Mouse (Mus musculus) hindbrain, embryonic 14.5 days (tissue): Measurements from ENCODE around the gene Aco2. TPM values are rescaled to one million over a fixed set of nuclear protein-coding genes. Genes with fewer than 3 reads are reported as not detected.

ENCODE experiments used
- ATAC-seq: fragments of 200-750 bp; cut with Nextera tagmentation; 2 replicates; pipeline ENCODE4 v1.8.0; 2017; ENCODE audit warnings: moderate number of reproducible peaks, mild to moderate bottlenecking, moderate TSS enrichment, moderate library complexity; ENCODE audit not compliant: low FRiP score
- DNase-seq: peaks from one replicate; pipeline ENCODE4 v3.0.0-alpha.2; 2015; ENCODE audit warnings: low spot score
- H3K27ac ChIP-seq: fragments of 300-500 bp; sonication (generic); 2 replicates; pipeline ENCODE4 v1.5.1; 2014; ENCODE audit warnings: mild to moderate bottlenecking, moderate library complexity
- H3K27me3 ChIP-seq: fragments of 300-500 bp; sonication (generic); 2 replicates; pipeline ENCODE4 v1.6.1; 2014; ENCODE audit warnings: mild to moderate bottlenecking, low read length, mixed read lengths; ENCODE audit not compliant: control insufficient read depth, insufficient read depth
- H3K36me3 ChIP-seq: fragments of 300-500 bp; sonication (generic); replicated peaks from 2 replicates; pipeline ENCODE4 v1.6.1; 2014; ENCODE audit not compliant: control insufficient read depth, insufficient read depth
- H3K4me1 ChIP-seq: fragments of 300-500 bp; sonication (generic); replicated peaks from 2 replicates; pipeline ENCODE4 v1.6.1; 2014; ENCODE audit warnings: antibody characterized with exemption, low read length, mixed read lengths; ENCODE audit not compliant: control insufficient read depth, insufficient read depth
- H3K4me2 ChIP-seq: fragments of 300-500 bp; sonication (generic); replicated peaks from 2 replicates; pipeline ENCODE4 v1.6.1; 2014; ENCODE audit warnings: mild to moderate bottlenecking, moderate library complexity
- H3K4me3 ChIP-seq: fragments of 300-500 bp; sonication (generic); replicated peaks from 2 replicates; pipeline ENCODE4 v1.5.1; 2014; ENCODE audit warnings: mild to moderate bottlenecking, low read length
- H3K9ac ChIP-seq: fragments of 300-500 bp; sonication (generic); 2 replicates; pipeline ENCODE4 v1.6.1; 2014
- H3K9me3 ChIP-seq: fragments of 300-500 bp; sonication (generic); 2 replicates; pipeline ENCODE4 v1.6.1; 2016; ENCODE audit warnings: low read length; ENCODE audit not compliant: control insufficient read depth
- WGBS: fragments of 180-500 bp; shearing (Covaris S2); extraction: QIAGEN DNeasy Blood & Tissue Kit; methylation state at CpG from one replicate; pipeline ENCODE4 v1.1.7; 2014; 5-methylcytosine and 5-hydroxymethylcytosine counted together
- polyA plus RNA-seq: library from polyadenylated mRNA; unstranded; fragments of >200 nt; fragmentation: Nextera tagmentation; extraction: Ambion mirVana; gene quantifications from 2 replicates; pipeline ENCODE4 v1.2.1, GENCODE M21; 2014

Gene Aco2
- polyA plus RNA-seq, 1 experiment from 2014 or later = 252 TPM

- WGBS = 95% methylated on average over 7 of the region's 7 CpGs
These were observed 17.1 kb downstream of the Aco2 start for GRCm38 (mm10) chr15:81889175-81889574.

GRCm38 (mm10) chr15:81891140-81891802 lies 19.2 kb downstream of the Aco2 start:
- no peak overlapping the region for H3K9ac ChIP-seq
- no peaks in the 10 kb centered on the region for H3K9me3 ChIP-seq
- 95% methylated on average over 7 of the region's 7 CpGs for WGBS
- no peaks in the 10 kb centered on the region for H3K27me3 ChIP-seq
- peaks cover 71% of the 10 kb centered on the region for H3K36me3 ChIP-seq
- H3K4me2 ChIP-seq = no peak overlapping the region
- ATAC-seq (no peak), DNase-seq (no peak)
- H3K4me3 ChIP-seq = no peak overlapping the region
- H3K4me1 ChIP-seq = no peaks in the 10 kb centered on the region
- H3K27ac ChIP-seq = no peak overlapping the region

More at GRCm38 (mm10) chr15:81889175-81889574, 17.1 kb downstream of the Aco2 start:
- no peaks in the 10 kb centered on the region for H3K27me3 ChIP-seq
- DNase-seq (no peak), ATAC-seq (no peak)
- no peak overlapping the region for H3K4me3 ChIP-seq
- no peak overlapping the region for H3K4me2 ChIP-seq
- no peaks in the 10 kb centered on the region for H3K4me1 ChIP-seq
- no peaks in the 10 kb centered on the region for H3K9me3 ChIP-seq
- H3K27ac ChIP-seq = no peak overlapping the region
- H3K36me3 ChIP-seq = peaks cover 52% of the 10 kb centered on the region
- H3K9ac ChIP-seq = no peak overlapping the region

GRCm38 (mm10) chr15:81891822-81892580 lies 19.9 kb downstream of the Aco2 start:
- Histone ChIP-seq H3K4me3 (no peak overlapping the region), H3K9me3 (no peaks in the 10 kb centered on the region), H3K4me2 (no peak overlapping the region), H3K36me3 (peaks cover 78% of the 10 kb centered on the region), H3K27ac (no peak overlapping the region), H3K9ac (no peak overlapping the region), H3K27me3 (no peaks in the 10 kb centered on the region), H3K4me1 (no peaks in the 10 kb centered on the region)
- no peak for ATAC-seq
- 95% methylated on average over 8 of the region's 8 CpGs for WGBS
- DNase-seq = no peak

GRCm38 (mm10) chr15:81894002-81894401 lies 21.9 kb downstream of the Aco2 start:
- Histone ChIP-seq H3K4me2 (no peak overlapping the region), H3K27me3 (no peaks in the 10 kb centered on the region), H3K27ac (no peak overlapping the region), H3K4me1 (no peaks in the 10 kb centered on the region), H3K4me3 (no peak overlapping the region), H3K9me3 (no peaks in the 10 kb centered on the region), H3K9ac (no peak overlapping the region), H3K36me3 (peaks cover 87% of the 10 kb centered on the region)
- 96% methylated on average over 1 of the region's 1 CpGs for WGBS
- DNase-seq = no peak
- no peak for ATAC-seq

GRCm38 (mm10) chr15:81896407-81896806 lies 24.3 kb downstream of the Aco2 start:
- Histone ChIP-seq H3K4me2 (no peak overlapping the region), H3K9ac (no peak overlapping the region), H3K4me1 (no peaks in the 10 kb centered on the region), H3K36me3 (peaks cover 86% of the 10 kb centered on the region), H3K27me3 (no peaks in the 10 kb centered on the region), H3K27ac (no peak overlapping the region), H3K4me3 (no peak overlapping the region), H3K9me3 (no peaks in the 10 kb centered on the region)
- WGBS = 93% methylated on average over 2 of the region's 2 CpGs
- DNase-seq = no peak
- no peak for ATAC-seq

- Histone ChIP-seq H3K27ac (no peak overlapping the region), H3K4me1 (no peaks in the 10 kb centered on the region), H3K4me3 (no peak overlapping the region), H3K27me3 (no peaks in the 10 kb centered on the region), H3K9me3 (no peaks in the 10 kb centered on the region), H3K36me3 (peaks cover 86% of the 10 kb centered on the region), H3K9ac (no peak overlapping the region), H3K4me2 (no peak overlapping the region)
- DNase-seq = no peak
- WGBS = 90% methylated on average over 5 of the region's 5 CpGs
- no peak for ATAC-seq
These were observed 25.6 kb downstream of the Aco2 start for GRCm38 (mm10) chr15:81897607-81898285.

GRCm38 (mm10) chr15:81898751-81899150 lies 26.6 kb downstream of the Aco2 start:
- peaks cover 87% of the 10 kb centered on the region for H3K36me3 ChIP-seq

GRCm38 (mm10) chr15:81904939-81905338 lies 32.8 kb downstream of the Aco2 start:
- Histone ChIP-seq H3K4me1 (no peaks in the 10 kb centered on the region), H3K9me3 (no peaks in the 10 kb centered on the region), H3K27me3 (no peaks in the 10 kb centered on the region), H3K4me3 (no peak overlapping the region), H3K4me2 (no peak overlapping the region), H3K27ac (no peak overlapping the region), H3K36me3 (peaks cover 95% of the 10 kb centered on the region), H3K9ac (no peak overlapping the region)
- ATAC-seq = no peak
- peak; percentile 75 for DNase-seq
- WGBS = 35% methylated on average over 2 of the region's 2 CpGs

More at GRCm38 (mm10) chr15:81898751-81899150, 26.6 kb downstream of the Aco2 start:
- H3K27me3 ChIP-seq = no peaks in the 10 kb centered on the region
- no peak overlapping the region for H3K4me3 ChIP-seq
- ATAC-seq (no peak), DNase-seq (no peak)
- 93% methylated on average over 2 of the region's 2 CpGs for WGBS
- H3K4me1 ChIP-seq = no peaks in the 10 kb centered on the region
- no peak overlapping the region for H3K27ac ChIP-seq
- H3K9me3 ChIP-seq = no peaks in the 10 kb centered on the region
- H3K4me2 ChIP-seq = no peak overlapping the region
- no peak overlapping the region for H3K9ac ChIP-seq

- Histone ChIP-seq H3K27me3 (no peaks in the 10 kb centered on the region), H3K27ac (no peak overlapping the region), H3K4me1 (no peaks in the 10 kb centered on the region), H3K9ac (no peak overlapping the region), H3K36me3 (peaks cover 96% of the 10 kb centered on the region), H3K9me3 (no peaks in the 10 kb centered on the region), H3K4me2 (no peak overlapping the region), H3K4me3 (no peak overlapping the region)
- 91% methylated on average over 8 of the region's 8 CpGs for WGBS
- DNase-seq (no peak), ATAC-seq (no peak)
These were observed 35.8 kb downstream of the Aco2 start for GRCm38 (mm10) chr15:81907953-81908352.
